Mouse (Mus musculus) macrophage (primary cell): ENCODE measurements around the gene Gast. TPM values are rescaled to one million over a fixed set of nuclear protein-coding genes. Genes with fewer than 3 reads are reported as not detected.
"Not testable (repeated sequence)": the region's sequence is repeated elsewhere in the genome, so short reads cannot be mapped to it uniquely, and the experiment has no call there.

Experiments
- H3K27ac ChIP-seq: fragments of 350-480 bp; formaldehyde crosslinking; 2 replicates; pipeline ENCODE4 v1.9.0; 2021
- H3K36me3 ChIP-seq: fragments of 350-480 bp; formaldehyde crosslinking; 2 replicates; pipeline ENCODE4 v1.9.0; 2021; ENCODE audit errors: inconsistent target
- H3K4me3 ChIP-seq: fragments of 350-480 bp; formaldehyde crosslinking; 2 replicates; pipeline ENCODE4 v1.9.0; 2021; ENCODE audit errors: inconsistent target
- H3K79me2 ChIP-seq: fragments of 350-480 bp; formaldehyde crosslinking; 2 replicates; pipeline ENCODE4 v1.9.0; 2021; ENCODE audit errors: inconsistent target
- WGBS: methylation state at CpG from one replicate; pipeline ENCODE4 v1.1.7; 2026; ENCODE audit warnings: inconsistent platforms; ENCODE audit not compliant: missing documents; 5-methylcytosine and 5-hydroxymethylcytosine counted together
- polyA plus RNA-seq: library from polyadenylated mRNA; stranded (reverse); fragments of 250-400 nt; gene quantifications from 3 replicates; pipeline ENCODE4 v1.2.4, GENCODE M21; 2018; ENCODE audit warnings: inconsistent platforms

The Gast gene
- polyA plus RNA-seq, 1 experiment from 2014 or later: not detected

- 82% methylated on average over 16 of the region's 16 CpGs for WGBS
- no peaks in the 10 kb centered on the region for H3K79me2 ChIP-seq
- H3K36me3 ChIP-seq: no peaks in the 10 kb centered on the region
- H3K27ac ChIP-seq: no peak overlapping the region
- no peak overlapping the region for H3K4me3 ChIP-seq
Measured at GRCm38 (mm10) chr11:100330235-100330634, 4.0 kb upstream of the Gast start.

GRCm38 (mm10) chr11:100330816-100331375 lies 3.3 kb upstream of the Gast start:
- H3K27ac ChIP-seq, H3K36me3 ChIP-seq, H3K79me2 ChIP-seq, H3K4me3 ChIP-seq: not testable (repeated sequence)
- WGBS: 86% methylated on average over 8 of the region's 8 CpGs

DNA sequence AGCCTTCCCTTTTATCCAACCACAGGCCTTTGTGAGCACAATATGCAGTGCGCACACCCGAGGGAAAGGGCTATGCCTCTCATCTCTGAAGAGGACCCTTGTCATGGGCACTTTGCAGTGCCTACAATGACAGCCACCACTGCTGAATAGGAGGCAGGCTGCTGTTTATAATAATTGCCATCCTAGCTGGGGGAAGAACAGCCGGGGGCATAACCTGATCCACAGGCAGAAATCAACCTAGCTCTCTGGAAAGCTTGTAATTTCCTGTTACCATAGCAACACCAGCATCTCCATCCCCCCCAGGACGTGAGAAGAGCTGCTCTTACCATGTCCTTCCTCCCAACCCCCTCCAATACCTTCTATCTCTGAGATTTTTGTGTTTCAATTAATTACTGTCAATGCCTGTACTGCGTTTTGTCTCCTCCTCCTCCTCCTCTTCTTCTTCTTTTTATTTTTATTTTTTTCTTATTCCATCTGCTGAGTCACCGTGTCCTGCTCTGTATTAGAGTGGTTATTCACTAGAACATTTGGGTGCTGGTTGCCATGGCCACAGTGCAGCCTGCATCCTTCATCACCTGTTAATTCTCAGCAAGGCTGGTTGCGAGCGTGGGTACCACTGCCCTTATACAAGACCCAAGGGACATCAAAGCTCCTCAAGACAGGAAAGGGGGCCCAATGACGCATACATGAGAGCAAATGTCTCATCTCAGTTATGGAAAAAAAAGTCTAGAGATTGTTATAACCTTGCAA lies 1.3 kb upstream of the Gast start:
- no peaks in the 10 kb centered on the region for H3K36me3 ChIP-seq
- H3K4me3 ChIP-seq: no peak overlapping the region
- no peak overlapping the region for H3K27ac ChIP-seq
- H3K79me2 ChIP-seq: no peaks in the 10 kb centered on the region
- WGBS: 62% methylated on average over 9 of the region's 9 CpGs

- WGBS: 89% methylated on average over 3 of the region's 3 CpGs
- Histone ChIP-seq H3K4me3 (no peak overlapping the region), H3K36me3 (no peaks in the 10 kb centered on the region), H3K79me2 (no peaks in the 10 kb centered on the region), H3K27ac (no peak overlapping the region)
Measured at GRCm38 (mm10) chr11:100335731-100336130, 1.5 kb downstream of the Gast start.

DNA sequence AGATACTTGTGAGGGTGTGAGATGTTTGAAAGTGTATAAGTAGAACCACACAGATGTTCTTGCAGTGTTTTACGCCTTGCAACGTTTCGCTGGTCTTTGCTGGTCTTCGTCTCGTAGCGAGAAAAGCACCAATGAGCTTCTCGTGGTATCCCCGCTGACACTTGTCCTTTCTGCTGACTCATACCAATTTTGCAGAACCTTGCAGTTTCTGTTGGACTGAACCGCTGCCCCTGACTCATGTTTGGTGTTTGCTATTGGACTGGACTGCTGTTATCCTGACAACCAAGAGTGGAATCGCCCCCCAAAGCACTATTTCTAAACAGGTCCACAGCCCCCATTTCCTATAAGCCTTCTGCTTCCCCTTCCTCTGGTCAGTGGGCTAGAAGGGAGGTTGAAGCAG lies 10.1 kb downstream of the Gast start:
- no peak overlapping the region for H3K4me3 ChIP-seq
- WGBS: 31% methylated on average over 10 of the region's 10 CpGs
- no peaks in the 10 kb centered on the region for H3K36me3 ChIP-seq
- H3K79me2 ChIP-seq: no peaks in the 10 kb centered on the region
- H3K27ac ChIP-seq: no peak overlapping the region

GRCm38 (mm10) chr11:100352076-100352857 lies 18.1 kb downstream of the Gast start:
- H3K27ac ChIP-seq: no peak overlapping the region
- no peaks in the 10 kb centered on the region for H3K79me2 ChIP-seq
- H3K4me3 ChIP-seq: no peak overlapping the region
- 35% methylated on average over 10 of the region's 10 CpGs for WGBS
- no peaks in the 10 kb centered on the region for H3K36me3 ChIP-seq

- Histone ChIP-seq H3K4me3 (peak overlapping the region; percentile 43), H3K27ac (no peak overlapping the region), H3K79me2 (no peaks in the 10 kb centered on the region), H3K36me3 (no peaks in the 10 kb centered on the region)
- under 1% methylated on average over 51 of the region's 54 CpGs for WGBS
Measured at GRCm38 (mm10) chr11:100355151-100355951, 21.1 kb downstream of the Gast start.

- 4% methylated on average over 49 of the region's 49 CpGs for WGBS
- Histone ChIP-seq H3K36me3 (no peaks in the 10 kb centered on the region), H3K27ac (no peak within 1 kb of the TSS), H3K4me3 (peak within 1 kb of the TSS; percentile 43), H3K79me2 (no peaks in the 10 kb centered on the region)
Measured at GRCm38 (mm10) chr11:100355972-100356818, 22.0 kb downstream of the Gast start, which contains the start of gene Hap1. Gene Hap1 (minus strand): TSS chr11:100356128.

- no peak overlapping the region for H3K27ac ChIP-seq
- 27% methylated on average over 6 of the region's 9 CpGs for WGBS
Measured at GRCm38 (mm10) chr11:100356819-100357211, 22.6 kb downstream of the Gast start.

GRCm38 (mm10) chr11:100357408-100357807 lies 23.2 kb downstream of the Gast start:
- Histone ChIP-seq H3K79me2 (no peaks in the 10 kb centered on the region), H3K4me3 (no peak overlapping the region), H3K27ac (no peak overlapping the region), H3K36me3 (no peaks in the 10 kb centered on the region)
- WGBS: 72% methylated on average over 5 of the region's 5 CpGs

More at GRCm38 (mm10) chr11:100356819-100357211, 22.6 kb downstream of the Gast start:
- H3K4me3 ChIP-seq: no peak overlapping the region
- no peaks in the 10 kb centered on the region for H3K36me3 ChIP-seq
- no peaks in the 10 kb centered on the region for H3K79me2 ChIP-seq

GRCm38 (mm10) chr11:100360175-100360574 lies 26.0 kb downstream of the Gast start:
- 44% methylated on average over 6 of the region's 6 CpGs for WGBS
- Histone ChIP-seq H3K4me3 (no peak overlapping the region), H3K27ac (no peak overlapping the region), H3K79me2 (no peaks in the 10 kb centered on the region), H3K36me3 (no peaks in the 10 kb centered on the region)

- not testable (repeated sequence) for H3K36me3 ChIP-seq, H3K27ac ChIP-seq, H3K4me3 ChIP-seq, H3K79me2 ChIP-seq
- WGBS: no CpG with 5 or more reads among the region's 13 CpGs
Measured at GRCm38 (mm10) chr11:100361059-100361458, 26.9 kb downstream of the Gast start.

- no peak overlapping the region for H3K27ac ChIP-seq
- H3K4me3 ChIP-seq: no peak overlapping the region
- H3K36me3 ChIP-seq: no peaks in the 10 kb centered on the region
- no peaks in the 10 kb centered on the region for H3K79me2 ChIP-seq
- WGBS: 9% methylated on average over 8 of the region's 8 CpGs
Measured at GRCm38 (mm10) chr11:100362209-100362978, 28.2 kb downstream of the Gast start.
